Mouse (Mus musculus) mature B cell (primary cell): ENCODE measurements around the gene Galnt18.

Experiments used
- in situ Hi-C: fragments of 300-500 bp; cut with MboI; formaldehyde crosslinking; loops from 2 replicates; pipeline ENCODE4 v1.14.3; 2019

Gene Galnt18

DNA sequence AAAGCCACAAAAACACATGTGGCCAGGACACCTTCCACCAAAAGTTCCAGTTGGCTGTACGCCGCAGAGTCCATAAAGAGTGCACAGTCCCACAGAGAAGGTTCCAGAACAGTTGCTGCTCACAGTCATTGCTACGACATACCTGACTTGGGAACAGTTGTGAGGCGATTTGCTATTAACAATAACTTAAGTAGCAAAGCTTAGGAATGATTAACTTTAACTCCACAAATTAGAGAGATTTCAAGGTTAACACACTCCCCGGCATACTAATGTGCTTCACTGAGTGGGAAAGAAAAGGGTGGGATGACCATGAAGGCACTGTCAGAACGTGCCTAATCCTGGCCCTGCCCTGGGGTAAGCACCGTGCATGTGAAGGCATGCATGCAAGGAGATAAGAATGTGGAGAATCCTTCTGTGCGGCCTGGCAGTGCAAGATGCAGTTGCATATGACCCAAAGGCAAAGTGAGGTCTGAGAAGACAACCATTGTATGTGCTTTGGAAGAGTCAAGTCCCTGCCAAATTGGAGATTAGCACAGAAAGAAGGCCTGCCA lies 8.5 kb downstream of the Galnt18 start:
- in situ Hi-C loops, result no loop called here

DNA sequence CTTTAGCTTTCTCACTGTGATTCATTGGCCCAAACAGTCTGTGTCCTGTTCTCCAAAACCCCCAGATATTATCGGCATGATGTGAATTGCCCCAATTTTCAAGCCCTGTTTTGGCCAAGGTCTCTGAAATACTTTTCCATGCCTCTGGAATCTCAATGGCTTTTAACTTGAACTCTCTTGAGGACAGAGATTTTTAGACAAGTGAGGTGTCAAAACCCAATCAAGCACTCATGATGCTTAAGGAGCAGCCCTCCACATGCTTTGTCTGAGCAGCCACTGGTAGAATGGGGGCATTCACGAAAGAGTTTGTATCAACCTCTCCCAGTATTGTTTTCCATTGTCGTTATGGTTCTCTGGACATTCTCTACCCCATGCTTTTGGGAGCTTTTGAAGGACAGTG lies 9.2 kb downstream of the Galnt18 start:
- in situ Hi-C loops, result no loop called here

DNA sequence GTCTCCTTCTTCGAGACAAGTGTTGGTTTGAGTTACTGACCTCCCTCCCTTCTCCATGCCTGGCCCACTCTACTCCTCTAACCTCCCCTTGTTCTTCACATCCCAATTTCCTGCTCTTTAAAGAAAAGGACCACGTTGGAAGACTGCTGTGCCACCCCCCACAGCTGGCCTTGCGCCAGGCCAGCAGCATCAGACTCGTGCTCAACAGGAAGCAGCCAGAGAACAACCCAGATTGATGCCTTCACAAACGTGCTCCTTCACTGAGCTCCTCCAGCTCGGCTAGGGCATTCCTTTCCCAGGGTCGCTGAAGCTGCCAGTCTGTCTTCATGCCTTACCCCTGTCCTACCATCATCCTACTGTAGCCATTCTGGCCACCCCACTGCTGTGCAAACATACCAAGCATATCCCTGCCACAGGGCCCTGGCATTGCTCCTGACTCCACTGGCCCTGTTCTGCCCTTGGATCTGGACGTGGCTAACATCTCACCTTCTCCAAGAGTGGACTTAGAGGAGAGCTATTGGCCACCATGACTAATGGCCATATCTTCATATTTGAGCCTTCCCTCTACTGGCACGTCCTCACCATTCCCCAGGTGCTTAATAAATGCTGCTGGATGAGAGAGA lies 13.5 kb downstream of the Galnt18 start:
- in situ Hi-C loops, result no loop called here

- in situ Hi-C loops, result no loop called here
Observed at GRCm38 (mm10) chr7:111762754-111763153, 17.0 kb downstream of the Galnt18 start.

GRCm38 (mm10) chr7:111748571-111749071 lies 31.2 kb downstream of the Galnt18 start:
- in situ Hi-C loops, result no loop called here

GRCm38 (mm10) chr7:111744770-111745169 lies 35.0 kb downstream of the Galnt18 start:
- in situ Hi-C loops, result no loop called here

DNA sequence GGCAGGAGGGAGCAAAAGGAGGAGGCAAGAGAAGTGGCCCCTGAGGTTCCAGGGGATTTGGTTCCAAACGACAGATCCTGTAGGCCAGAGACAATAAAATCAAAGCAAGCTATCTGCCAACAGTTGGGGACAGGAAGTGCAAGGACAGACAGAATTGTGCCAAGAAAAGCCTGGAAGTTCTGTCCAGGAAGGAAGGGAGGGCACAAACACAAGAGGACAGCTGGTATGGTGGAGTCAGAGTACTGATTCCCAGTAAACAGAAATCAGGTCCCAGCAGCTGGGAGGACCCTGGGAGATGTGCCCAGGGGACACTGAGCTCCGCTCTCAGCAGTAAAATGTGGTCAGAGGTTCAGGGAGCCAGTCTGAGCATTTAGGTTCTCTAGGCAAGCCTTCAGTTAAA lies 38.2 kb downstream of the Galnt18 start:
- in situ Hi-C loops, result no loop called here

- in situ Hi-C loops, result no loop called here
Observed at GRCm38 (mm10) chr7:111740091-111740490, 39.7 kb downstream of the Galnt18 start.

- in situ Hi-C loops, result no loop called here
Observed at GRCm38 (mm10) chr7:111739371-111739765, 40.4 kb downstream of the Galnt18 start.

GRCm38 (mm10) chr7:111738456-111739370 lies 41.1 kb downstream of the Galnt18 start:
- in situ Hi-C loops, result no loop called here

DNA sequence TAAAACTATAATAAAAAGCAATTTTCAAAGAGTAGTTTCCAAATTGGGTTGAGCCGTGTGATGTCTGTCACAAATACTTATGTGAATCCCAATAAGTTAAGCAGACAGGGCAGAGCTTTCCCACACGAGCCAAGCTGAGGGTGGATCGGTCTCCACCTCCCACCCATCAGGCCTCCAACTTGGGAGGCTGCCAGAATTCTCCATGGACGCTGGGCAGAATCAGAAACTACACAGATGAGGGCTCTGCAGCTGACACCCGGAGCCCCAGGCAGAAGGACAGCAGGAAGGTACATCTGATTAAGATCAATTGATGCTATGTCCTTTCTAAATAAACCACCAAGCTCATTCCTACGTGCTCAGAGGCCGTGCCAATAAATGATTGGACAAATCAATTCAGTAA lies 42.4 kb downstream of the Galnt18 start:
- in situ Hi-C loops, result no loop called here

DNA sequence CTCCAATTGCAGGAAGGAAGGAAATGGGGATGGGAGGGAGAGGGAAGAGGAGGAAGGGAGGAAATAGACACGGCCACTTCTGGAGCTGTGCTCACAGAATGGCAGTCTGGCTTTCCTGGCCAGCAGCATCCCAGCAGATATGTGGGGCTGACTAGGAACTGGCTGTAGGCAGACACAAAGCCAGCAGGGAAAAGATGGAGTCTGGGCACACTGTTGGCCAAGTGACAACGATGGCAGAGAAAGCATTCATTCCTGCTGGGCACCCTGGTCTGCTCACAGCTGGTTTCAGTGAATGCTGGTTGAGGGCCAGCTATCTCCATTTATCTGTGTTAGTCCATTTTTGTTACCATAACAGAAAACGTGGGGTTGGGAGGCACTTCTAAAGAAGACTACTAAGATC lies 43.4 kb downstream of the Galnt18 start:
- in situ Hi-C loops, result no loop called here

DNA sequence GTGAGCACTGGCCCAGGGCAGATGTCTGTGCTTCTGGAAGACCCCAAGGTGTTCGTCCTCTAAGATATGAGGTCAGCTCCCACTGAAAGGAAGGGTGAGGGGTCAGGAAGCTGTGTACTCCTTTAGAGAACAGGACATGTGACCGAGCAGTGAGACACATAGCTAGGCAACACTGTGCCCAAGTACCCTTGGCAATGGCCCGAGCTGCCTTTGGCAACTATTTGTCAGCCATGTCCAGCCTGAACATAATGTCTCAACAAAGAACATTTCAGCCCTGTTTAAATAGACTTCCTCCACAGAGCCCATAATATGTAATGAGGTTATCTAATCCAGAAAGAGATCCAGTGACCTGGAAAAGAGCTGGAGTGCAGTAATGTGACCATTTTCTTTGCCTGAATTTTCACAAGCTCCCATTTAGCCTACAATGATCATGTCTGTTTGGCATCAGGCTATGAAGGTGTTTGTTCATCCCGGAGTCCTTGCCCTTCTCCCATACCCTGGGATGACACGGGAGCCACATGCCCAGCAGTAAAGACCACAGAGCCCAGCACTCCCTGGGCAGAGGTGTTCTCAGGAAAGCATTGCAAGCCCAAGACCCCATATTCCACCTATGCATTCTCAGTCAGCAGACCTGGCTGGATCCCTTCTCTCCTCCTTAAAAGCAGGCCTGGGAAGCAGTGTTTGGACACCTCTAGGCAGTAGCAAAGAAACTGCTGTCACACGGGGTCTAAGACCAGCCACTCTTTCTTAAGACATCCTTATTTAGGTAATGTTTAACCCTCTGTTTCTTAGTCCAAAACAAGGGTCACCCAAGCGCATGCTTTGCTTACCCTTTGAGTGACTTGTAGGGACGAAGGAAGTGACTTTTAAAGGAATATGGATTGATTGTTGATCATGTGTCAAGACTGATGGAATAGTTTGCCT lies 49.2 kb downstream of the Galnt18 start:
- in situ Hi-C loops, result no loop called here

DNA sequence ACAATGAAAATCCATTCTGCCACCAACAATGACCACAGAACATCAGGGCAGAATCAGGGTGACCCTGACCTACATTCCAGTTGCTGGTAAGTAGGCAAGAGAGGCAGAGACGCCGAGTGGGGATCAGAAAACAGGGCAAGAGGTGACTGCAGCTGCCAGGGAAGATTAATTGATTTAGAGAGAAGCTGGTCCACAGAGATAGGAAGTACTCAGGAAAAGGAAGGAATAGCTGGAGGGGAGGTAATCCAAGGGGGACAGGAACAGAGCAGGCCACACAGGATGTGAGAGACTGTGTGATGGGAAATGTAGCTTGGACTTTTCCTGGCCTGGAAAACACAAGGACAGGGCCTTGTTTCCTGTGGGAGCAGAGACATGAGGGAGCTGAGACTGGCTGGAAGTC lies 52.8 kb downstream of the Galnt18 start:
- in situ Hi-C loops, result no loop called here

DNA sequence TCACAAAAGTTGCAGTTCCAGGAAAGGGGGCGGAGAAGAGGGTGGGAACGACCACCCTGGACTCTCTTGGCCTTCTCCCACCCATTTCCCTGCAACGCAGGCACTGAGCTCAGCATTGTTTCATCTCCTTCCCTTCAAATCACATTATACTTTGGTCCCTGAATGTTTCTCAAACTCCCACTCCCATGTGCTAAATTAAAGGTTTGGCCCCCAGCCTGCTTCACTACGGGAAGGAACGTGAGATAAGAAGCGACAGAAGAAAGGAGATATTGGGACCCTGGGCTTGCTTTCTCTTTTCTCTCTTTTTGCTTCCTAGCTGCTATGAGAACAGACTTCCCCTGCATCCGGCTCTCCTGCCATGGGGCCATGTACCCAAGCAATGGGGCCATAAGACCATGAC lies 55.0 kb downstream of the Galnt18 start:
- in situ Hi-C loops, result no loop called here

GRCm38 (mm10) chr7:111724004-111724403 lies 55.8 kb downstream of the Galnt18 start:
- in situ Hi-C loops, result no loop called here

GRCm38 (mm10) chr7:111721308-111721698 lies 58.5 kb downstream of the Galnt18 start:
- in situ Hi-C loops, result no loop called here

DNA sequence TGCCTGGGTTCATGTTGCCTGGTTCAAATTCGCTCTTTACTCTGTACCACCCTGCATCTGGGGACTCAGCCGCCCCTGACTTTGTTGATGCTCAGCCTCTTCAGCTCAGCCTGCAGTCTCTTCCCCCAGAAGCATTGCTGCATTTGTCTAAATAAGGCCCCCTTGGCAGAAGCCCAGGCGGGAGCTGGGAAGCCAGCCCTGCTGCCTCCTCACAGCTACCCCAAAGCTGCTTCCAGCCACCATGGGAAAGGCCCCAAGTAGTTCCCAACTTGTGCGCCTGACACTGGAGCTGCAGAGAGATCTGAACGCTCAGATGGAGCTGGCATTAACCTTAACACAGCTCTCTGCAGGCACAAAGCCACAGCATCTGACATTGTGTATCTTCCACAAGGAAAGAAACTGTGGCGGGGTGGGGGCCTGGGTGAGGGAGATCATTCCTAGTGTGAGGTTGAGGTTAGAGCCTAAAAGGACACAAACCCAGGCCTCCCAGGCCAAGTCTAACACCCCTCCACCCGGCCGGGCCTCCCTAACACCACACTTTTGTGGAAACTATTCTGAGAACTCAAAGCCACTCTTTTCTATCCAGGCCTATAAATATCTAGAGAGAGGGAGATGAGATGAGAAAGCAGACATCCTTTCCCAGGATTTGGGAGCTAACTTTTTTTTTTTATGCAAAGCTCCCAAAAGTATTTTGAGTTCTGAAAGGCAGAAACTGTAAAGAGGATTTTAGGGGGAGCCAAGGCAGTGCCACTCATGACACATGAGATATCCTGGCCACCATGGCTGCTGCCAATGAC lies 59.1 kb downstream of the Galnt18 start:
- in situ Hi-C loops, result no loop called here

DNA sequence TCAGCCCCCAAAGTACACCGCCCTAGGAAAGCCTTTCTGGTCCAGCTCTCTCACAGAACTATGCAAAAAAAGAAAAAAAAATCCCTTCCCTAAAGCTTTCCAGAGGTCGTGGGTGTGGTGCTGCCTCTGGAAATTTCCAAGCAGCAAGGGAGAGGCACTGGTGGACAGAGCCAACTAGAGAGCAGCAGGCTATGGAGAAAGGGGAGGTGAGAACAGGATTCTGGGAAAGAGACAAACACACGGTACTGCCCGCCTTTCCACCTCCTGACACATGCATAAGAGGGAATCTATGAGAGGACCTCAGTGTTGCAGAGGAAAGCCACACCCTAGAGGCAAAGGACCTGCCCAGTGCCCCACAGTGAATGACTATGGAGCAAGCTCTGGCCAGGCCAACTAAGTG lies 60.9 kb downstream of the Galnt18 start:
- in situ Hi-C loops, result no loop called here

GRCm38 (mm10) chr7:111714639-111715360 lies 65.0 kb downstream of the Galnt18 start:
- in situ Hi-C loops, result no loop called here
